Mouse (Mus musculus): ENCODE results near the gene Thoc3. TPM values are rescaled to one million over a fixed set of nuclear protein-coding genes. Genes with fewer than 3 reads are reported as not detected.

Thoc3 gene
- total RNA-seq, 2 experiments from 2014 or later: 17.7 to 23.4 TPM

Other genes with a start within 250 kb of the Thoc3 start
- gene Cplx2, start 97.5 kb downstream of the Thoc3 start, total RNA-seq (2021): 1 to 10 TPM; 2.7 to 2.8 TPM
- gene Simc1, start 34.9 kb upstream of the Thoc3 start, total RNA-seq (2021): 1 to 10 TPM; 2.0 to 2.4 TPM
- 10 to 100 TPM; 88.2 to 99.5 TPM for gene 4833439L19Rik, start 96.6 kb upstream of the Thoc3 start, total RNA-seq (2021)
- 1 to 10 TPM; 4.5 to 6.1 TPM for gene Arl10, start 106.2 kb upstream of the Thoc3 start, total RNA-seq (2021)
- gene Nop16, start 121.2 kb upstream of the Thoc3 start, total RNA-seq (2021): 10 to 100 TPM; 15.2 to 15.6 TPM
- 100 to 1,000 TPM; 202 to 205 TPM for gene Higd2a, start 121.4 kb upstream of the Thoc3 start, total RNA-seq (2021)
- gene Cltb, start 142.5 kb upstream of the Thoc3 start, total RNA-seq (2021): 10 to 100 TPM; 92.6 to 99.7 TPM
- 10 to 100 TPM; 20.0 to 23.3 TPM for gene Faf2, start 152.9 kb upstream of the Thoc3 start, total RNA-seq (2021)
- 10 to 100 TPM; 45.2 to 54.2 TPM for gene Rnf44, start 225.1 kb upstream of the Thoc3 start, total RNA-seq (2021)
- not detected for gene Cdhr2, start 232.6 kb upstream of the Thoc3 start, total RNA-seq (2021)